Mouse (Mus musculus) MEL (cell line): ENCODE data around the gene Klk10. TPM values are rescaled to one million over a fixed set of nuclear protein-coding genes. Genes with fewer than 3 reads are reported as not detected.

Experiments used
- DNase-seq: peaks from one replicate; pipeline ENCODE4 v3.0.0; 2011; ENCODE audit warnings: low read depth, low spot score
- H3K27ac ChIP-seq: 2 replicates; pipeline ENCODE4 v1.5.1; 2012; ENCODE audit warnings: low read depth, mild to moderate bottlenecking, control low read depth, low read length, moderate library complexity; ENCODE audit not compliant: control insufficient read depth
- H3K27me3 ChIP-seq, 2 experiments: fragments of 150-350 bp in 1 of 2; sonication (generic) in 1 of 2; 2 replicates each; pipeline ENCODE4 v1.6.1; 2012; ENCODE audit warnings: low read length in 2 of 2, mild to moderate bottlenecking in 2 of 2, improper control_type of control experiment in 1 of 2, moderate library complexity in 1 of 2; ENCODE audit not compliant: insufficient read depth in 2 of 2, control insufficient read depth in 1 of 2
- H3K36me3 ChIP-seq, 2 experiments: 2 replicates each; pipeline ENCODE4 v1.6.1; 2012 to 2014; ENCODE audit warnings: low read length in 2 of 2, improper control_type of control experiment in 1 of 2, inconsistent platforms in 1 of 2, mild to moderate bottlenecking in 1 of 2; ENCODE audit not compliant: insufficient read depth in 2 of 2, control insufficient read depth in 1 of 2
- H3K4me1 ChIP-seq, 2 experiments: fragments of 150-350 bp in 1 of 2; sonication (generic) in 1 of 2; 2 replicates each; pipeline ENCODE4 v1.6.1; 2012; ENCODE audit warnings: low read length in 2 of 2, improper control_type of control experiment in 1 of 2, mild to moderate bottlenecking in 1 of 2; ENCODE audit not compliant: insufficient read depth in 2 of 2, control insufficient read depth in 1 of 2
- H3K4me3 ChIP-seq, 2 experiments: fragments of 150-350 bp in 1 of 2; sonication (generic) in 1 of 2; 2 replicates each; pipeline ENCODE4 v1.5.1; 2012; ENCODE audit warnings: low read depth in 2 of 2, low read length in 2 of 2, mild to moderate bottlenecking in 2 of 2, moderate library complexity in 2 of 2, control low read depth in 1 of 2, improper control_type of control experiment in 1 of 2; ENCODE audit not compliant: control insufficient read depth in 1 of 2, insufficient read depth in 1 of 2
- H3K79me2 ChIP-seq: 2 replicates; pipeline ENCODE4 v1.6.1; 2012; ENCODE audit warnings: mild to moderate bottlenecking, low read length, moderate library complexity; ENCODE audit not compliant: control insufficient read depth, poor library complexity, insufficient read depth
- H3K9ac ChIP-seq: 2 replicates; pipeline ENCODE4 v1.6.1; 2012; ENCODE audit warnings: low read depth, mild to moderate bottlenecking, control low read depth, low read length, moderate library complexity; ENCODE audit not compliant: control insufficient read depth, poor library complexity, severe bottlenecking
- H3K9me3 ChIP-seq: fragments of 150-350 bp; sonication (generic); replicated peaks from 2 replicates; pipeline ENCODE4 v1.6.1; 2012; ENCODE audit warnings: mild to moderate bottlenecking, low read length, improper control_type of control experiment, moderate library complexity; ENCODE audit not compliant: insufficient read depth
- BHLHE40 ChIP-seq: IDR thresholded peaks from 2 replicates; pipeline ENCODE4 v1.6.1; 2012; ENCODE audit warnings: low read depth, mild to moderate bottlenecking, inconsistent platforms, low read length, improper control_type of control experiment, borderline replicate concordance
- CHD2 ChIP-seq: IDR thresholded peaks from 2 replicates; pipeline ENCODE4 v1.6.1; 2011; ENCODE audit warnings: low read length, improper control_type of control experiment
- E2F4 ChIP-seq: IDR thresholded peaks from 2 replicates; pipeline ENCODE4 v1.6.1; 2011; ENCODE audit warnings: low read depth, low read length, improper control_type of control experiment, borderline replicate concordance
- ELF1 ChIP-seq: IDR thresholded peaks from 2 replicates; pipeline ENCODE4 v1.6.1; 2014; ENCODE audit warnings: low read depth, mild to moderate bottlenecking, inconsistent platforms, low read length, improper control_type of control experiment, moderate library complexity
- EP300 ChIP-seq, 2 experiments: IDR thresholded peaks; 2 replicates each; pipeline ENCODE4 v1.6.1; 2011; ENCODE audit warnings: improper control_type of control experiment in 2 of 2, low read length in 2 of 2, low read depth in 1 of 2, mild to moderate bottlenecking in 1 of 2
- GABPA ChIP-seq: IDR thresholded peaks from 2 replicates; pipeline ENCODE4 v1.6.1; 2012; ENCODE audit warnings: low read depth, mild to moderate bottlenecking, inconsistent platforms, low read length, improper control_type of control experiment, moderate library complexity
- GATA1 ChIP-seq: IDR thresholded peaks from 2 replicates; pipeline ENCODE4 v1.6.1; 2011; ENCODE audit warnings: low read depth, low read length, improper control_type of control experiment
- HCFC1 ChIP-seq: IDR thresholded peaks from 2 replicates; pipeline ENCODE4 v1.6.1; 2012; ENCODE audit warnings: low read depth, mild to moderate bottlenecking, inconsistent platforms, low read length, improper control_type of control experiment, moderate library complexity
- KAT2A ChIP-seq: conservative IDR thresholded peaks from 2 replicates; pipeline ENCODE4 v1.6.1; 2012; ENCODE audit warnings: low read depth, low read length, improper control_type of control experiment, inconsistent platforms
- MAFK ChIP-seq: IDR thresholded peaks from 2 replicates; pipeline ENCODE4 v1.6.1; 2011; ENCODE audit warnings: low read depth, mild to moderate bottlenecking, low read length, improper control_type of control experiment, borderline replicate concordance
- MAX ChIP-seq: IDR thresholded peaks from 2 replicates; pipeline ENCODE4 v1.6.1; 2011; ENCODE audit warnings: low read length, improper control_type of control experiment
- MAZ ChIP-seq: IDR thresholded peaks from 2 replicates; pipeline ENCODE4 v1.6.1; 2012; ENCODE audit warnings: low read depth, mild to moderate bottlenecking, inconsistent platforms, low read length, improper control_type of control experiment
- MEF2A ChIP-seq: IDR thresholded peaks from 2 replicates; pipeline ENCODE4 v1.6.1; 2014; ENCODE audit warnings: low read depth, mild to moderate bottlenecking, inconsistent platforms, low read length, improper control_type of control experiment; ENCODE audit not compliant: poor library complexity, insufficient replicate concordance, severe bottlenecking; ENCODE audit errors: extremely low read depth
- MXI1 ChIP-seq: IDR thresholded peaks from 2 replicates; pipeline ENCODE4 v1.6.1; 2011; ENCODE audit warnings: mild to moderate bottlenecking, low read depth, low read length, improper control_type of control experiment
- MYB ChIP-seq: IDR thresholded peaks from 2 replicates; pipeline ENCODE4 v1.6.1; 2011; ENCODE audit warnings: mild to moderate bottlenecking, low read depth, low read length, improper control_type of control experiment
- NELFE ChIP-seq: IDR thresholded peaks from 2 replicates; pipeline ENCODE4 v1.6.1; 2011; ENCODE audit warnings: low read depth, low read length, improper control_type of control experiment
- POLR2AphosphoS5 ChIP-seq: IDR thresholded peaks from 2 replicates; pipeline ENCODE4 v1.6.1; 2012; ENCODE audit warnings: low read depth, borderline replicate concordance, mild to moderate bottlenecking, inconsistent platforms, low read length, moderate library complexity, mixed read lengths
- RAD21 ChIP-seq: IDR thresholded peaks from 2 replicates; pipeline ENCODE4 v1.6.1; 2011; ENCODE audit warnings: mild to moderate bottlenecking, low read depth, low read length, improper control_type of control experiment
- TAL1 ChIP-seq: IDR thresholded peaks from 2 replicates; pipeline ENCODE4 v1.6.1; 2012; ENCODE audit warnings: mild to moderate bottlenecking, inconsistent platforms, low read length, moderate library complexity, mixed read lengths
- TCF12 ChIP-seq: IDR thresholded peaks from 2 replicates; pipeline ENCODE4 v1.6.1; 2014; ENCODE audit warnings: low read depth, mild to moderate bottlenecking, inconsistent platforms, low read length, improper control_type of control experiment, moderate library complexity
- UBTF ChIP-seq: IDR thresholded peaks from 2 replicates; pipeline ENCODE4 v1.6.1; 2012; ENCODE audit warnings: low read depth, mild to moderate bottlenecking, inconsistent platforms, low read length, improper control_type of control experiment, moderate library complexity, borderline replicate concordance; ENCODE audit not compliant: insufficient read depth
- USF1 ChIP-seq: IDR thresholded peaks from 2 replicates; pipeline ENCODE4 v1.6.1; 2014; ENCODE audit warnings: low read depth, mild to moderate bottlenecking, inconsistent platforms, low read length, improper control_type of control experiment, moderate library complexity
- USF2 ChIP-seq, 2 experiments: IDR thresholded peaks; 2 replicates each; pipeline ENCODE4 v1.6.1; 2011 to 2012; ENCODE audit warnings: improper control_type of control experiment in 2 of 2, low read length in 2 of 2, borderline replicate concordance in 1 of 2, inconsistent platforms in 1 of 2, low read depth in 1 of 2, mild to moderate bottlenecking in 1 of 2; ENCODE audit not compliant: insufficient read depth in 1 of 2
- ZC3H11A ChIP-seq: IDR thresholded peaks from 2 replicates; pipeline ENCODE4 v1.6.1; 2012; ENCODE audit warnings: low read depth, mild to moderate bottlenecking, inconsistent platforms, low read length, improper control_type of control experiment
- ZKSCAN1 ChIP-seq: IDR thresholded peaks from 2 replicates; pipeline ENCODE4 v1.6.1; 2012; ENCODE audit warnings: low read depth, mild to moderate bottlenecking, inconsistent platforms, low read length, improper control_type of control experiment, moderate library complexity
- ZMIZ1 ChIP-seq: IDR thresholded peaks from 2 replicates; pipeline ENCODE4 v1.6.1; 2012; ENCODE audit warnings: low read depth, mild to moderate bottlenecking, inconsistent platforms, low read length, improper control_type of control experiment, moderate library complexity
- ZNF384 ChIP-seq: IDR thresholded peaks from 2 replicates; pipeline ENCODE4 v1.6.1; 2012; ENCODE audit warnings: low read depth, mild to moderate bottlenecking, inconsistent platforms, low read length, improper control_type of control experiment
- polyA plus RNA-seq, 2 experiments: library from polyadenylated mRNA; stranded (reverse) in 1 of 2; unstranded in 1 of 2; fragments of >175 nt in 1 of 2; fragments of >200 nt in 1 of 2; gene quantifications; 2 replicates each; pipeline versions ENCODE4 v1.2.1 to v1.2.4; 2012; ENCODE audit warnings: low replicate concordance in 2 of 2, low read depth in 1 of 2; ENCODE audit not compliant: insufficient read length in 2 of 2, insufficient read depth in 1 of 2, missing spikeins in 1 of 2
- total RNA-seq: library from RNA; depleted of rRNA; stranded (reverse); fragments of 300-350 nt; gene quantifications from 2 replicates; pipeline ENCODE4 v1.2.3, GENCODE M21; 2012

Klk10 gene
- total and polyA plus RNA-seq, 3 experiments = not detected

DNA sequence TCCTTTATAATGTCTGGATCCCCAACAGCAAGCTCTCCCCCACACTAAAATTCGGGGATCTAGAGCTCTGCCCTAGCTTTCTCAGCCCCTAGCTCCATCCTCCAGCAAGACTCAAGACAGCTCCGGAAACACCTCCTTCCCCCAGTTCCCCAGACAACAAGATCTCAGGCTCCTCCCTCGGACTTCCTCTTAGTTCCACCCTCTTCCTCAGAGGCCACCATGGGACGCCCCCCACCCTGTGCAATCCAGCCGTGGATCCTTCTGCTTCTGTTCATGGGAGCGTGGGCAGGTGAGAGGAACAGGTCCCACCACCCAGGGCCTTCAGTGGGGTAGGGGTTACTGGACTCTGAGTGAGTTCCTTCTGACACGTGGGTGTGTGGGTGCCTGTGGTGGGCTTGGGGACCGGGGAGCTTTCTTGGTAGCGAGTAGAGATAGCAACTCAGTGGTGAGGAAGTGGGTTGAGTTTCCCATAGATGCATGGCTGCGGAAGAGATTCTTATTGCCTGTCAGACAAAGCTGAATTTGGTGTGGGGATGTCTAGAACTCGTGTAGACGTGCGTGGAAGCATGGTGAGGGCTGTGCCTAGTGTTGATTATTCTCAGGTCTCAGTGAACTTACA is 17.1 kb downstream of the Klk10 start:
- no peak for TF ChIP-seq ELF1
- TF ChIP-seq BHLHE40 = no peak
- TF ChIP-seq USF1 = no peak
- no peak for TF ChIP-seq POLR2AphosphoS5
- TF ChIP-seq ZKSCAN1 = no peak
- no peak for TF ChIP-seq TAL1
- no peak for TF ChIP-seq TCF12
- no peak for TF ChIP-seq MXI1
- no peak for TF ChIP-seq NELFE
- no peak for TF ChIP-seq ZMIZ1
- no peak for TF ChIP-seq GABPA
- TF ChIP-seq KAT2A = no peak
- no peak for TF ChIP-seq UBTF
- TF ChIP-seq GATA1 = no peak
- TF ChIP-seq HCFC1 = no peak
- Histone ChIP-seq H3K27me3 (no peaks in the 10 kb centered on the region), H3K4me1 (no peaks in the 10 kb centered on the region), H3K9me3 (no peaks in the 10 kb centered on the region), H3K4me3 (no peak overlapping the region), H3K27ac (no peak overlapping the region), H3K36me3 (no peaks in the 10 kb centered on the region), H3K9ac (no peak overlapping the region), H3K79me2 (no peaks in the 10 kb centered on the region)
- DNase-seq = no peak

DNA sequence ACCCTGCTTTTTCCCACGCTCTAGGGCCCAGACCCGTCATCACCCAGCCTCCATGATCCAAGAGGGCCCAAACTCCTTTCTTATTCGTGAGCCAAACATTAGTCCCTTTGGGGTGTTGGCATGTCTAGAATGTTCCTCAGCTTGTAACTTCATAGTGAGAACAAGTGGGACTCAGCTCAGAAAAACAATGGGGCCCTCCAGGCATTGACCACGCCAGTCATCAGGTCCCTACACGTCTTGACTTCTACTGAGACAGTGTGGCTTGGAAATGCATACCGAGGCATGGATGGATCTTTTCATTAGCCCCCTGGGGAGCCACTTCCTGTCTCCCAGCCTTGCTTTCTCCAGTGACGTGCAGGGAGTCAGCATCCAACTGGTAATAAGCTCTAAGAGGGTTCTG is 19.0 kb downstream of the Klk10 start:
- no peaks in the 10 kb centered on the region for H3K27me3 ChIP-seq
- TF ChIP-seq ZMIZ1 (no peak), POLR2AphosphoS5 (no peak), MAX (no peak), MEF2A (no peak), USF2 (IDR thresholded peaks at IDR 0.05; ENCODE audit: borderline replicate concordance in 1 of 2, insufficient read depth in 1 of 2, low read depth in 1 of 2, low read length in 2 of 2) (no peak), EP300 (IDR thresholded peaks at IDR 0.05; ENCODE audit: low read depth in 1 of 2, low read length in 2 of 2) (no peak), RAD21 (no peak), E2F4 (no peak), ELF1 (no peak), ZKSCAN1 (no peak), MYB (no peak), MAFK (no peak), ZC3H11A (no peak), CHD2 (no peak), MAZ (no peak), ZNF384 (no peak)

More for the DNA sequence above, 19.0 kb downstream of the Klk10 start:
- Histone ChIP-seq H3K36me3 (no peaks in the 10 kb centered on the region), H3K4me1 (no peaks in the 10 kb centered on the region), H3K27ac (no peak overlapping the region), H3K9me3 (no peaks in the 10 kb centered on the region), H3K4me3 (no peak overlapping the region), H3K79me2 (no peaks in the 10 kb centered on the region), H3K9ac (no peak overlapping the region)
- no peak for DNase-seq
